Mouse (Mus musculus): Measurements from ENCODE around the gene Rtkn.

DNA sequence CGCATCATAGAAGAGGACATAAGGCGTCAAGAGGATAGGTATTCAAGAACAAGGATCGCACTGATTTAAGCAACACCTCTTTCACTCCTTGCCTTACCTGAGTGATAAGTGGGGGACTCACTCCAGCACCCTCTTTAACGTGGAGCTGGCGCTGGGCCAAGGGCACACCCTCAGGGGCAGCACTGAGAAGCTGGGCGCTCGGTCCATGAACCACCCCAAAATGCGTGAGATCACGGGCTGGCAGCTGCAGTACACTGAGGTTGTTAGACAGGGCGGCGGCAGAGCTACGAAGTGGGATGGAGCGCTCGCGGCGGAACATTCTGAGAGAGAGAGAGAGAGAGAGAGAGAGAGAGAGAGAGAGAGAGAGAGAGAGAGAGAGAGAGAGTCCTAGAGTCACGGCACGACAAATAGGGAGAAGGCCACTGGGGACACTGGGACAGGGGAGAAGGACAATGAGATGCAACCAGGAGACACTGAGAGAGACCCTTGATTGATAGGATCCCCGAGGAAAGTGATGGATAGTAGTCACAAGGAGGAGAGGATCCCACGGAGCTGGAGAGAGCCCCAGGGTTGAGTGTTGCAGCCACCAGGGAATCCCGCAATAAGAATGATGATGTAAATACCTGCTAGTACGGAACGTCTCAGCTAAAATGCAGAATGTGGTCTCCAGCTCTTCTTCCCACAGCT lies 20.4 kb downstream of the Rtkn start:
- no peak for TF ChIP-seq EP300 (IDR thresholded peaks at IDR 0.05)
- no peak for TF ChIP-seq CTCF (IDR thresholded peaks at IDR 0.05)

Data from lung, postnatal 0 days (tissue).